Mouse (Mus musculus): ENCODE measurements around the gene Gm14180.

- TF ChIP-seq POLR2A (IDR thresholded peaks at IDR 0.05; ENCODE audit: control insufficient read depth, extremely low read depth, insufficient read depth, low read length, poor library complexity) (no peak), CTCF (IDR thresholded peaks at IDR 0.05; ENCODE audit: borderline replicate concordance, control insufficient read depth, extremely low read depth, insufficient read depth, low read length, poor library complexity) (no peak)
Measured at GRCm38 (mm10) chr11:99778401-99778800, 44.3 kb upstream of the Gm14180 start.
